Mouse (Mus musculus) MN1 (cell line): ENCODE data around the gene Cd180.
"Not testable (repeated sequence)": the region's sequence is repeated elsewhere in the genome, so short reads cannot be mapped to it uniquely, and the experiment has no call there.

Experiments used
- DNase-seq: peaks from one replicate; pipeline ENCODE4 v3.0.0-alpha.2; 2016; ENCODE audit warnings: low spot score

Cd180 gene

GRCm38 (mm10) chr13:102678482-102678881 lies 14.9 kb upstream of the Cd180 start:
- peak; percentile 81 for DNase-seq

GRCm38 (mm10) chr13:102684890-102685289 lies 8.5 kb upstream of the Cd180 start:
- peak; percentile 48 for DNase-seq

GRCm38 (mm10) chr13:102688121-102688520 lies 5.2 kb upstream of the Cd180 start:
- DNase-seq: no peak

- no peak for DNase-seq
These were observed 3.9 kb upstream of the Cd180 start for GRCm38 (mm10) chr13:102689201-102690090.

GRCm38 (mm10) chr13:102690184-102690583 lies 3.2 kb upstream of the Cd180 start:
- DNase-seq: no peak

- DNase-seq: no peak
These were observed 1.8 kb upstream of the Cd180 start for GRCm38 (mm10) chr13:102691408-102692150.

GRCm38 (mm10) chr13:102694154-102694553 lies 796 bp downstream of the Cd180 start:
- no peak for DNase-seq

GRCm38 (mm10) chr13:102695121-102695905 lies 2.0 kb downstream of the Cd180 start:
- DNase-seq: no peak

- no peak for DNase-seq
These were observed 5.0 kb downstream of the Cd180 start for GRCm38 (mm10) chr13:102698335-102698734.

GRCm38 (mm10) chr13:102698751-102699323 lies 5.5 kb downstream of the Cd180 start:
- DNase-seq: peak; percentile 74

- DNase-seq: no peak
These were observed 6.8 kb downstream of the Cd180 start for GRCm38 (mm10) chr13:102700176-102700575.

- DNase-seq: no peak
These were observed 7.4 kb downstream of the Cd180 start for GRCm38 (mm10) chr13:102700744-102701143.

GRCm38 (mm10) chr13:102716973-102717372 lies 23.6 kb downstream of the Cd180 start:
- no peak for DNase-seq

GRCm38 (mm10) chr13:102725416-102725815 lies 32.1 kb downstream of the Cd180 start:
- DNase-seq: no peak

GRCm38 (mm10) chr13:102725906-102726305 lies 32.5 kb downstream of the Cd180 start:
- DNase-seq: no peak

- no peak for DNase-seq
These were observed 33.5 kb downstream of the Cd180 start for GRCm38 (mm10) chr13:102726876-102727275.

GRCm38 (mm10) chr13:102728035-102728434 lies 34.7 kb downstream of the Cd180 start:
- DNase-seq: no peak

GRCm38 (mm10) chr13:102728951-102729350 lies 35.6 kb downstream of the Cd180 start:
- not testable (repeated sequence) for DNase-seq

GRCm38 (mm10) chr13:102733063-102733462 lies 39.7 kb downstream of the Cd180 start:
- DNase-seq: no peak

GRCm38 (mm10) chr13:102737811-102738210 lies 44.5 kb downstream of the Cd180 start:
- DNase-seq: no peak

GRCm38 (mm10) chr13:102739720-102740535 lies 46.6 kb downstream of the Cd180 start:
- no peak for DNase-seq
